Mouse (Mus musculus) activated CD4-positive, CD25-positive, alpha-beta regulatory T cell, adult 9 weeks (primary cell): ENCODE results near the gene Klhl32. TPM values are rescaled to one million over a fixed set of nuclear protein-coding genes. Genes with fewer than 3 reads are reported as not detected.

Experiments used
- polyA plus RNA-seq: library from polyadenylated mRNA; unstranded; fragments of 100-300 nt; shearing (Covaris generic); gene quantifications from one replicate; pipeline ENCODE4 v1.2.1, GENCODE M21; 2017

Klhl32 gene
- polyA plus RNA-seq = 0.06 TPM

GRCm38 (mm10) chr4:24850401-24851325 lies at the start of gene Klhl32:
TSS of gene Klhl32 (minus strand) at chr4:24851124.

DNA sequence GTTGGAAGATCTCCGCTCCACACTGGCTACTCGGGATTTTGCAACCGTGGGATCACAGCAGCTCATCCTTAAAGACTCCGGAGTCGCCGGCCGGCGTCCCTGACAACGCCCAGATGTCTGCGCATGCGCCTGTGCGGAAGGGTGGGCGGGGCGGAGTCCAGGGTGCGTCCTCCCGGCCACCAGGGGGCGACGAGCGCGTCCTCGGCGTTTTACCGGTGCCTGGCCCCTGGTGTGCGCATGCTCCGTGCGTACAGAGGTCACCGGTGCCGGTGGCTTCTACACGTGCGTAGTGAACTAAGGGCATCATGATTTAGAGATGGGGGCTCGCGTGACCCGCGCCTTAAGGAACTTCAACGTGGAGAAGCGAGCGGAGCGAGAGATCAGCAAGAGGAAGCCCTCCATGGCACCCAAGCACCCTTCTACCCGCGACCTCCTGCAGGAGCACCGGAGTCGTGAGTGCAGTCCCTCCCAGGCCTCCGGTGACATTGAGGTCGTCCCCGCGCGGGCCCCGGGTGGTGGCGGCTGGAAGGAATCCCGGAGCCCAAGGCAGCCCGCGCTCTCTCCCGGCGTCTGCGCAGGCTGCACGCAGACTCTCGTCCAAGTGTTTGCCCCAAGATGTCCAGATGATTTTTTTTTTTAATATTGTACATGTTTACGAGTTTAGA lies 47.1 kb upstream of the Klhl32 start, which contains the start of gene Ndufaf4:
Gene Ndufaf4 (plus strand): TSS at position 233 of the 665 bp plus-strand sequence.

Other genes starting within 250 kb of the Klhl32 start
- 35.6 TPM for gene Ndufaf4, start 47.0 kb upstream of the Klhl32 start, polyA plus RNA-seq
- gene Gpr63, start 115.3 kb upstream of the Klhl32 start, polyA plus RNA-seq = not detected